Mouse (Mus musculus): ENCODE measurements around the gene Chrnb2. TPM values are rescaled to one million over a fixed set of nuclear protein-coding genes. Genes with fewer than 3 reads are reported as not detected.

The Chrnb2 gene
- total and polyA plus RNA-seq, 2 experiments from 2014 or later: 0.11 to 0.20 TPM

DNA sequence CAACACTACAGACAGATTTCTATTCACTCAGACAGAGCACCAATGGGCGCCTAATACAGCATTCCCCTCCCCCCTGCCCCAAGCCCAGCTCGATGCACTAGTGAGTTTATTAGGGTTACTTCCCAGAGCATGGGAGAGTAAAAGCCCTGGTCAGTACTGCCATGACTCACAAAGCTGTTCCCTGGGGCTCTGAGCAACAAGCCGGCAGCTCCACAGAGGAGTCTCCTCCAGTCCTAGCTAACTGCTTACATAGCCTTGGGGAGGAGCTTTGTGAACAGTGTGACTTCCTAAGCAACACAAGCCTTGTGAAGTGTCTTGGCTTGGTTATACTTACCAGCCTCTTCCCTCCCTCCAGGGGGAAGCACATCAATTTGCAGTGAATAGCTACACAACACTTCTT is 60.8 kb downstream of the Chrnb2 start:
- Histone ChIP-seq H3K9me3 (replicated peaks; ENCODE audit: control insufficient read depth, low read length) (no peaks in the 10 kb centered on the region), H3K9ac (replicated peaks; ENCODE audit: low read depth, low read length) (no peak overlapping the region), H3K27me3 (ENCODE audit: control insufficient read depth, insufficient read depth, low read length) (no peaks in the 10 kb centered on the region), H3K4me1 (ENCODE audit: control insufficient read depth, insufficient read depth) (no peaks in the 10 kb centered on the region), H3K4me3 (ENCODE audit: low read depth, low read length) (no peak overlapping the region), H3K27ac (ENCODE audit: low read depth) (no peak overlapping the region), H3K36me3 (replicated peaks; ENCODE audit: control insufficient read depth, insufficient read depth, low read length) (no peaks in the 10 kb centered on the region), H3K4me2 (ENCODE audit: low read depth, low read length) (no peak overlapping the region)
- WGBS: 33% methylated on average over 3 of the region's 3 CpGs
- ATAC-seq (ENCODE audit: insufficient read depth, low read depth) (no peak), DNase-seq (ENCODE audit: low spot score) (no peak)
- TF ChIP-seq EP300 (IDR thresholded peaks at IDR 0.05; ENCODE audit: low read depth) (no peak), CTCF (IDR thresholded peaks at IDR 0.05; ENCODE audit: low read depth) (no peak)

DNA sequence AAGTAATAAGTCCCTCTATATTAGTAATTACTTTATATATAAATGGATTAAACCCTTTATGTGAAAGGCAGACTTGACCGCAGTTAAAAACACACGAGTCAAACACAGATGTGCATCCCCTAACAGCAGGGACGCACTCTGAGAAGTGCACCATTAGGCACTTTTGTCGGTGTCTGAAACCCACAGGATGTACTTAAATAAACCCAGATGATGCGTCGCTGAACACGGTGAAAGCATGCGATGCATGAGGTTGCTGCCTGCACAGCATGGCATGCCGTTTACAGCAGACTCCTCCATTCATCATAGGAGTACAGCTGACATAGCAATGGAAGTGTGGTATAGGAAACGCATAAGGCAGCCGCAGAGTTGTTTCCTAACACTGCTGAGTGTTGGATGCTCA is 64.0 kb downstream of the Chrnb2 start:
- H3K4me3 ChIP-seq (ENCODE audit: low read depth, low read length): no peak overlapping the region

GRCm38 (mm10) chr3:89698958-89699357 is 65.5 kb downstream of the Chrnb2 start:
- no peaks in the 10 kb centered on the region for H3K9me3 ChIP-seq (replicated peaks; ENCODE audit: control insufficient read depth, low read length)
- no peak for TF ChIP-seq EP300 (IDR thresholded peaks at IDR 0.05; ENCODE audit: low read depth)
- TF ChIP-seq CTCF (IDR thresholded peaks at IDR 0.05; ENCODE audit: low read depth): no peak
- no peaks in the 10 kb centered on the region for H3K4me1 ChIP-seq (ENCODE audit: control insufficient read depth, insufficient read depth)
- WGBS: 72% methylated on average over 1 of the region's 1 CpGs
- no peak for DNase-seq (ENCODE audit: low spot score)
- no peaks in the 10 kb centered on the region for H3K36me3 ChIP-seq (replicated peaks; ENCODE audit: control insufficient read depth, insufficient read depth, low read length)
- H3K4me3 ChIP-seq (ENCODE audit: low read depth, low read length): no peak overlapping the region
- ATAC-seq (ENCODE audit: insufficient read depth, low read depth): no peak
- no peaks in the 10 kb centered on the region for H3K27me3 ChIP-seq (ENCODE audit: control insufficient read depth, insufficient read depth, low read length)
- H3K9ac ChIP-seq (replicated peaks; ENCODE audit: low read depth, low read length): no peak overlapping the region
- no peak overlapping the region for H3K27ac ChIP-seq (ENCODE audit: low read depth)
- no peak overlapping the region for H3K4me2 ChIP-seq (ENCODE audit: low read depth, low read length)

More for the DNA sequence above, 64.0 kb downstream of the Chrnb2 start:
- Histone ChIP-seq H3K36me3 (replicated peaks; ENCODE audit: control insufficient read depth, insufficient read depth, low read length) (no peaks in the 10 kb centered on the region), H3K27me3 (ENCODE audit: control insufficient read depth, insufficient read depth, low read length) (no peaks in the 10 kb centered on the region), H3K4me1 (ENCODE audit: control insufficient read depth, insufficient read depth) (no peaks in the 10 kb centered on the region), H3K9me3 (replicated peaks; ENCODE audit: control insufficient read depth, low read length) (no peaks in the 10 kb centered on the region), H3K9ac (replicated peaks; ENCODE audit: low read depth, low read length) (no peak overlapping the region), H3K27ac (ENCODE audit: low read depth) (no peak overlapping the region), H3K4me2 (ENCODE audit: low read depth, low read length) (no peak overlapping the region)
- DNase-seq (ENCODE audit: low spot score) (no peak), ATAC-seq (ENCODE audit: insufficient read depth, low read depth) (no peak)
- no peak for TF ChIP-seq CTCF (IDR thresholded peaks at IDR 0.05; ENCODE audit: low read depth)
- no peak for TF ChIP-seq EP300 (IDR thresholded peaks at IDR 0.05; ENCODE audit: low read depth)
- WGBS: 78% methylated on average over 11 of the region's 11 CpGs

Other genes with a start within 250 kb of the Chrnb2 start
- gene Kcnn3, start 244.5 kb downstream of the Chrnb2 start, total RNA-seq (2014; rRNA removed; ENCODE audit: low replicate concordance): 4.7 and 4.9 TPM in 2 replicates
- 1.5 TPM in 2 replicates for gene Kcnn3, start 244.5 kb downstream of the Chrnb2 start, polyA plus RNA-seq (2015; fragmentation: Nextera tagmentation; extraction: Ambion mirVana)
- gene Adar, start 49.6 kb downstream of the Chrnb2 start, total RNA-seq (2014; rRNA removed; ENCODE audit: low replicate concordance): 19.2 and 36.7 TPM in 2 replicates
- gene Adar, start 49.6 kb downstream of the Chrnb2 start, polyA plus RNA-seq (2015; fragmentation: Nextera tagmentation; extraction: Ambion mirVana): 3.8 and 4.4 TPM in 2 replicates
- 36.7 and 80.1 TPM in 2 replicates for gene Ube2q1, start 9.0 kb upstream of the Chrnb2 start, total RNA-seq (2014; rRNA removed; ENCODE audit: low replicate concordance)
- 4.7 and 5.5 TPM in 2 replicates for gene Ube2q1, start 9.0 kb upstream of the Chrnb2 start, polyA plus RNA-seq (2015; fragmentation: Nextera tagmentation; extraction: Ambion mirVana)
- gene She, start 66.7 kb upstream of the Chrnb2 start, total RNA-seq (2014; rRNA removed; ENCODE audit: low replicate concordance): 11.9 and 14.1 TPM in 2 replicates
- 4.0 and 4.6 TPM in 2 replicates for gene She, start 66.7 kb upstream of the Chrnb2 start, polyA plus RNA-seq (2015; fragmentation: Nextera tagmentation; extraction: Ambion mirVana)
- 2.0 and 3.1 TPM in 2 replicates for gene Il6ra, start 148.6 kb upstream of the Chrnb2 start, total RNA-seq (2014; rRNA removed; ENCODE audit: low replicate concordance)
- gene Il6ra, start 148.6 kb upstream of the Chrnb2 start, polyA plus RNA-seq (2015; fragmentation: Nextera tagmentation; extraction: Ambion mirVana): 0.92 and 1.1 TPM in 2 replicates
- gene Atp8b2, start 198.9 kb upstream of the Chrnb2 start, total RNA-seq (2014; rRNA removed; ENCODE audit: low replicate concordance): 38.9 and 52.4 TPM in 2 replicates
- gene Atp8b2, start 198.9 kb upstream of the Chrnb2 start, polyA plus RNA-seq (2015; fragmentation: Nextera tagmentation; extraction: Ambion mirVana): 4.5 and 5.2 TPM in 2 replicates
- gene Hax1, start 234.1 kb upstream of the Chrnb2 start, total RNA-seq (2014; rRNA removed; ENCODE audit: low replicate concordance): 37.9 and 45.0 TPM in 2 replicates
- 64.2 and 70.3 TPM in 2 replicates for gene Hax1, start 234.1 kb upstream of the Chrnb2 start, polyA plus RNA-seq (2015; fragmentation: Nextera tagmentation; extraction: Ambion mirVana)